Mouse (Mus musculus) left cerebral cortex, adult 18-20 months (tissue): ENCODE data around the gene Acsf2. TPM values are rescaled to one million over a fixed set of nuclear protein-coding genes. Genes with fewer than 3 reads are reported as not detected.

Experiments used
- DNase-seq, 2 experiments: peaks; one replicate each; pipeline ENCODE4 v3.0.0; 2021 to 2022; ENCODE audit warnings: low spot score in 2 of 2, mixed read lengths in 1 of 2
- total RNA-seq, 2 experiments: library from RNA; stranded (reverse); gene quantifications; 2 replicates each; pipeline ENCODE4 v1.2.3; 2021

Gene Acsf2
- total RNA-seq, 2 experiments from 2014 or later, result 14.1 to 14.9 TPM

DNA sequence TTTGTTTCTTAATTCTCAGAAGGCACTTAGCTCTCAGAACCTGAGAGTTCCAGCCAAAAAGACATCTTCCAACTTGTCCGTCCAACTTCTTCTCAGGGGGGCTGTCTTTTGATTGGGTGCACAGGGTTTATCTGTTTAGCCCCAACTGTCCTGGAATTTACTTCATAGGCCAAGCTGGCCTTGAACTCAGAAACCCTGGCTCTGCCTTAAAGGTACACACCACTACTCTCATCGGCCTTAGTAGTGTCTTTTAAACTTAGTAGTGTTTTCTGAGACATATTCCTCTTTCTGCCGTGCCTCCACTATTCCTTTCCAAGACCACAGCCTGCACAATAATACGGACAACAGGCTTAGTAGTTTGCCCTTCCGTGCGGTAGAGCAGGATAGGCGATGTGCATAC is 1.2 kb downstream of the Acsf2 start:
- DNase-seq, result no peak

DNA sequence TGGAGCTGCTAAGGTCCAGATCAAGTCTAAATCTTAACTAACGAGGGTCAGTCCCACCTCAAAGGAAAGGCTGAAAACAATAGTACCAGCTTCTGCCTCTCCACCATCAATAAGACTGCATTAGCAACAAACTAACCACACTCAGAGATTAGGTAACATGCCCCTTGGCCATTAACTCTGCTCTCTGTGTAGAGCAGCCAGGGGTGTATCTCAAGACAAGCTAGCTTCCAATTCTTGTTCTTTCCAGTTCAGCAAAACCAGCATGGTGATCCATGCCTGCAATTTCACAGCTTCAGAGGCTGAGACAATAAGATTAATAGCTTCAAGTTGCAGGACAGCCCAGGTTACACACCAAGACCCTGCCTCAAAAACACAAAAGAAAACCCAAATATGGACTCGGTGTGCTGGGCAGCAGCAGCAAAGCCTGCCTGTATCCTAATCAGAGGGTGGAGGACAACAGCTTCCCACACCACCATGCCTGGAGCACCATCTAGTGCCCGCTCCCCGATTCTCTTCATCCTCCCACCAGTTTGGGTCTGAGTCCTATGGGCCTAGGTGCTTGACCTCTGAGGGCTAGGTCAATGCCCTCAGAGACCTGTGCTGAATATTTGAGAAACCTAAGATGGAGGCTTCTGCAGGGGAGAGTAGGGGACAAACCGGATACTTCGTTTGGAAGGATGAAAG is 3.1 kb downstream of the Acsf2 start:
- no peak for DNase-seq

DNA sequence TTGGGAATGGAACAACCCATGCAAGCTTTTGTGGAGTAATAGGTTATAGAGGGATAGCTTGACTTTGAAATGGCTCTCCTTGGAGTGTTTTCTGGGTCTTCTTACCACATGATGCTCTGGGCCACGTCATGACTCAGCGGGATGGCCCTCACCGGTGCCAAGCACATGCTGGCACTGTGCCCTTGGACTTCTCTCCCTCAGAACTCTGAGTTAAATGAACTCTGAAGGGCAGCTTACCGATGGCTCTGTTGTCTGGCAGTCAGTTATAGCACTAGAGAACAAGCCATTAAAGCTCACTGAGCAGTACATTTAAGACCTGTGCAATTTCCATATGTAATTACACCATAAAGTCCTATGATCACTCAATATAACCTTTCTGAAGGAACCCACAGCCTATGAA is 4.4 kb downstream of the Acsf2 start:
- no peak for DNase-seq

DNA sequence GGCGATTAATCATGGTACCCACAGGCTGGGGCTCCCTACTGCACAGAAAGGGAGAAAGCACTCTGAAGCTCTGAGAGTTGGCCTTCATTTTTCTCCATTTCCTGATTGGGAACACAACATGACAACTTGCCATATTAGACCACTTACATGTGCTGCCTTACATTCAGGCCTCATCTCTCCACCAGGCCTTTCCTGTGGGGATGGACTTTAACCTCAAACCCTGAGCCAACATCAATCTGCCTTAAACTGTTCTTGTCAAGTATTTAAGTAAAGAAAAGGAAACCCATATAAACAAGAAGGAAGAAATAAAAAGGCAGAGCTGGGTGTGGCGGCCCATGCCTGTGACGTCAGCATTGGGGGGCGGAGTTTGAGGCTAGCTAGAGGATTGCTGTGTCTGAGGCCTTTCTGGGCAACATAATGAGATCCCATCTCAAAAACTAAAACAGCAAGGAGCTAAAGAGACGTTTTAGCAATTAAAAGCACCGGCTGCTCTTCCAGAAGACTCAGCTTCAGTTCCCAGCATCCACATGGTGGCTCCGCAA is 5.3 kb downstream of the Acsf2 start:
- no peak for DNase-seq

DNA sequence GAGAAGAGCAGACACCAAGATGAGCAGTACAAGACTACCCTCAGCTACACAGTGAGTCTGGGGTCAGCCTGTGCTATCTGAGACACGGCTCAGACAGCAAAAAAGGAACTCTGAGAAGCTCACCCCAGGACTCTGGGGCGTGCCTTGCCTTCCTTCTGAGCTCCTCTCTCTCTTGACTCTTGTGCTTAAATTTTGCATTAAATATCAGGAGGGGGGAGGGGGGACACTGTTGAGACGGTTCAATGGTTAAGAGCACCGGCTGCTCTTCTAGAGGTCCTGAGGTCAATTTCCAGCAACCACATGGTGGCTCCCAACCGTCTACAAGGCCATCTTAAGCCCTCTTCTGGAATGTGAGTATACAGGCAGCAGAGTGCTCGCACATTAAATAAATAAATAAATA is 14.2 kb downstream of the Acsf2 start:
- no peak for DNase-seq

DNA sequence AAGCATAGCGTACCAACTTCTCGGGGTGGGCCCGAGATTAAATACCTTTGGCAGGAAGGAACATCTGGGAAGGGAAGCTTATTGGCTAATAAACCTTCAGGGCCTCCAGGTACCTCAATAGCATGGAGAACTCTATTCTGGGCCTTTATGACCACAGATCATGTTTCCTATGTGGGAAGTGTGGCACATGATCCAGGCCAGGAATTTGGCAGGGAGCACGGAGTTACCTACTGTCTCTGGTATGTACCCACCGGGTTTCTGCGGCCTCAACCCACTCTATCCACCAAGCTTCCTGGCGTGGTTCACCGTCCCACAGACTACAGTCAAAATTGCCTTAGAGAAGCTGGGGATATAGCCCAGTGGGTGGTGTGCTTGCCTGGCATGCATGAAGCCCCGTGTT is 16.6 kb downstream of the Acsf2 start:
- no peak for DNase-seq

DNA sequence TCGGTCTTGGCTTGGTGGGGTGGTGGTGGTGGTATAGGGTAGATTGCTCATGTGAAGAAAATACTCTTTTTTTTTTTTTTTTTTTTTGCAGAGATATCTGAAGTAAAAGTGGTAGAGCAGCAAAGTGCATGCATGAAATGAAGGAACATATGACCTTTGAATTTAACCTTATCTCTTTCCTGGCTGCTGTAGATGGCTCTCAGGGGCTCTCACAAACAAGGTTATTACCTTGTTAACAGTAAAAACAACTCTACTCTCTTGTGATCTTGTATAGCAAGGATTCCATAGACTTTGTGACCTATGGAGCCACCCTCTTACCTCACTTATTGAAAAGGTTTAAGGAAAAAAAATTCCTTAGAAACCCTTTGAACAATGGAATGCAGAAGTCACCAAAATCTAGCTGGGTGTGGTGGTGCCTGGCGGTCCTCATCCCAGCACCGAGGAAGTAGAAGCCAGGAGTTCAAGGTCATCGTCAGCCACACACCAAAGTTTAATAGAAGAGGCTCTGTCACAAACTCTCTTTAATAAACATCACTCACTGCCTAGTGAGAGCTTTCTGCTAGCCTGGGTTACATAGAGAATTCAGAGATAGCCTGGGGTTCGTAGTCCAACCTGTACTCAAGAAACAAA is 21.4 kb downstream of the Acsf2 start:
- DNase-seq, result no peak

DNA sequence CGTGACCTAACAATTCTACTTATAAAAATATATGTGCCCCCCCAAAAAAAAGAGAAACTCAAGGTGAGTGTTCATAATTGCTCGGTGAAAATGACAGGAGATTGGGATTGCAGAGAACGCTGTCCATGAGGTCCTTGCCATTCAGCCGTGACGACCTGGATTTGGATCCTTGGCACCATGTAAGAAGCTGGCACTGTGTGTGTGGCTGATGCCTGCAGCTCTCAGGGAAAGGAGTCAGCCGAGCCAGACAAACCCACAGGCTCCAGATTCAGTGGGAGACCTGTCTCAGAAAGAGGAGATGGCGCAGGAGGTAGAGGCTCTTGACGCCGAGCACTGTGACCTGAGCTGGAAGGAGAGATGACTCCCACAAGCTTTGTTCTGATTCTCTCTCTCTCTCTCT is 25.3 kb downstream of the Acsf2 start:
- DNase-seq, result no peak

DNA sequence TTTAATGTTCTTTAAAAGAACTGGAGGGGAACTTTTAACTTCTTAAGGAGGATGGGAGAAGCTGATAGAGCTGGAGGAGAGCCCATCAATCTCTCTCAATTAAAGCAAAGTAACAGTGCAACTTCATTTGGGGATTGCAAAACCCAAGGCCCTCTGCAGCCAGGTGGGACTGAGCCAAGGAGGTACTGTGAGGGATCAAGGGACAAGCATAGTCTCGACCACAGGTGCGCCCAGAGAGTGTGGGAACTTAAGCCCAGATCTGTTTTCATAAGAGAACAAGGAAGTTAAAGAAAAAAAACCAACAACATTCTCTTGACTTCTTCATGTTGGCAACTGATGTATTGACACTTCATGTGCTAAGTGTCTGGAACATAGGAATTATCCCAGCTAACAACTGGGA is 26.6 kb downstream of the Acsf2 start:
- DNase-seq, result no peak

DNA sequence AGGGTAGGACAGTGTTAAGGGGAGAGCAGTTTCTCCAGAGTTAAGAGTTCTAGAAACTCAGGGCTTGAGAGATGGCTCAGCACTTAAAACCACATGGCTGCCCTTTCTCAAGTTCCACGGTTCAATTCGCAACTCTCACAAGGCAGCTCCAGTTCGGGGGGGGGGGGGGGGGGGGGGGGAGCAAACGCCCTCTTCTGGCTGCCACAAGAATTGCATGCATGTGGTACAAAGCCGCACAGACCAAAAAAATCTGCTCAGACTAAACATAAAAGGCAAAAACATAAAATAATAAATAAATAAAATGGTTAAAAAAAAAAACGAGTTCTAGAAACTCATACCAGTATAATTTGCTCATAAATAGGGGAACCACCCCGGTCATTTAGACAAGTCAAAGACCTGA is 27.1 kb downstream of the Acsf2 start:
- no peak for DNase-seq

DNA sequence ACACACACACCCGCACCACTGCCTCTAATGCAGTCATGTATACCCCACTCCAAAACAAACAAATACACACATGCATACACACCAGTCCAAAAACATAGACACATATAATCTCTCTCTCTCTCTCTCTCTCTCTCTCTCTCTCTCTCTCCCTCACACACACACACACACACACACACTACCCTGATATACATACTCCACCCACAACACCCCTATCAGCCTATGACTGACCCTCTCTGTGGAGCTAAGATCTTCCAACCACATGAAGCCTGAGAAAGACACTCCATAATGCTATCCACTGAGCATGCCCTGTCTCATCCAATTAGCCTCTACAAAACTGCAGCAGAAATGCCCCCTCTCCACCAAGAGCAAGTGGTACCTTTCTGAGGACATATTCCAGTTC is 29.8 kb downstream of the Acsf2 start:
- no peak for DNase-seq

DNA sequence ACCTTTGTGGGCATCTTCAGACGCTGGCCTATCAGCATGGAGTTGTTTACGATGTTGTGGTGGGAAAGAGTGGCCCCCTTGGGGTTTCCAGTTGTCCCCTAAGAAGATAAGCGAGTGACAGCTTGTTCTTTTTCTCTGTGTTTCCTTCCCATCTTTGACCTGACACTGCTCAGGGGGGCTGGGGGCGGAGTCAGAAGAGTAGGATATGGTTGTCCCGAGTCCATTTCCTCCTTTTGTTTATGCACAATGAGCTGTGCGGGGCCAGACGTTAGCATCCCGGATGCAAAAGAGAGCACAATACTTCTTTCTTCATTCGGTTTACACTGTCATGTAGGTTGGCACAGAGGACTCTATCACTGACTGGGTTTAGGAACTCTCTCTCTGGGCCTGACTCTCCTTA is 31.1 kb downstream of the Acsf2 start:
- DNase-seq, result no peak

DNA sequence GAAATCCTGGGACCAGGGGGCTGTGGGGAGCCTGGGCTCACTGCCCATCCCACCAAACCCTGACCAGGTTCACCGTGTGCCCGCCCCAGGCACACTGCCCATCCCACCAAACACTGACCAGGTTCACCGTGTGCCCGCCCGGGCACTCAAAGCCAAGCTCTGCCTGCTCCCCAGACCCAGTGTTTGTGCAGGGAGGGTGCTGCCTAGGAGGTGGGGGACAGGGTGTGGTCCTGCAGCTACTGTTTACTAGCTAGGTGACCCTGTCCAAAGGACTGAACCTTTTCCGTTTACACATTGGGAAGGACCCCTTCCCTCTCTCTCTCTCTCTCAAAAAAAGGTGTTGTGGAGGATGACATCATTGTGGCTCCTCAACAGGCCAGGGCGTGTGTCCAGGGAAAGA is 34.3 kb downstream of the Acsf2 start:
- no peak for DNase-seq

DNA sequence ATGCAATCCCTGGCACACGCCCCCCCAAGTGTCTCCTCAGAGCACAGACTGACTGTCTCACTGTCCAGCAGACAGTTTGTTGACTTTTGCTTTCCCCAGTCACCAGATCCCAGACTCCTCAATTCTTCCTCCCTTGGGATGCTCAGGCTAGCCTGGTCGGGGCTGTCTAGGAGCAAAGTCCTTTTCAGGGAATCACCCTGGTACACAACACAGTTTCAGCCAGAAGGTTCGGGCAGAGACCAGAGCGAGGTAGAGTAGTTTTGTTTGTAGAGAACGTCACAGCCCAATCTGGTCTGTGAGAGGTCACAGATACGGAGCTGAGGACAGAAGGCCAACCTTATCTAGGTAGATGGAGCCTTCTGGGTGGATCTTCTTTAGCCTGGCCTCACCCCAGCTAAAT is 35.1 kb downstream of the Acsf2 start:
- no peak for DNase-seq

DNA sequence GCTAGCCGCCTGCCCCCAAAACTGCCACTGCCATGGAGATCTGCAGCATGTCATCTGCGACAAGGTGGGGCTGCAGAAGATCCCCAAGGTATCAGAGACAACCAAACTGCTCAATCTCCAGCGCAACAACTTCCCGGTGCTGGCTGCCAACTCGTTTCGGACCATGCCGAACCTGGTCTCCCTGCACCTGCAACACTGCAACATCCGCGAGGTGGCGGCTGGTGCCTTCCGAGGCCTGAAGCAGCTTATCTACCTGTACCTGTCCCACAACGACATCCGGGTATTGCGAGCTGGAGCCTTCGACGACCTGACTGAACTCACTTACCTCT is 36.6 kb downstream of the Acsf2 start:
- no peak for DNase-seq

DNA sequence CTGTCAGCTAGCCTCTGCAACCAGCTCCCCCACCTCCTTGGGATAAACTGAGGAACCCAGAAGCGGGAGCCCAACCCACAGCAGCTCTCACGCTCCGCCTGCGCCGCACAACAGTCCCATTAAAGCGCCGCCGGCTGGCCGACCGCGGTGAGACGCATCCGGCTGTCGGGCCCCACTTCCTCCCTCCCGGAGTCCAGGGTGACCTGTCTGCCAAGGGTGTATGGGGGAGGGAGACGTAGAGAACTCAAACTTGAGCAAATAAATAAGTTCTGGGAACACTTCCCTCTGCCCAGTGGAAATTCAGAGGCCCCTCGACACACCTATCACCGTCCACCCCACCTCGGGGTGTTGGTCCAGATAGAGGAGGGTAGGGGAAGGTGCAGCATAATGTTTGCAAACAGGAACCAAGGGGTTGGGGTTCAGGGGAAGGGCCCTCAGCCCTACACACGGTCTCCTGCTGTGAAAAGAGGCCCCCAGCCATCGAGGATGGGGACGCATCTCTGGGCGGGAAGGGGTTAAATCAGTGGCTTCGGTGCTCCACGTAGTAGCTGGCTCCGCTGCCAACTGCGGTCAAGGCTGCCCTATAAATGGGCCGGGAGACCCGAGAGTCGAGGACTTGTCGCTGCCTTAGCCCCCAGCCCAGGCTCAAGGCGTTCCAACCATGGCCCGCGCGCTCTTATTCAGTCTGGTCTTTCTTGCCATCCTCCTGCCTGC is 37.1 kb downstream of the Acsf2 start, which contains the start of gene Chad:
TSS of gene Chad (plus strand) at position 611 of the 714 bp plus-strand sequence.
- DNase-seq, result no peak

DNA sequence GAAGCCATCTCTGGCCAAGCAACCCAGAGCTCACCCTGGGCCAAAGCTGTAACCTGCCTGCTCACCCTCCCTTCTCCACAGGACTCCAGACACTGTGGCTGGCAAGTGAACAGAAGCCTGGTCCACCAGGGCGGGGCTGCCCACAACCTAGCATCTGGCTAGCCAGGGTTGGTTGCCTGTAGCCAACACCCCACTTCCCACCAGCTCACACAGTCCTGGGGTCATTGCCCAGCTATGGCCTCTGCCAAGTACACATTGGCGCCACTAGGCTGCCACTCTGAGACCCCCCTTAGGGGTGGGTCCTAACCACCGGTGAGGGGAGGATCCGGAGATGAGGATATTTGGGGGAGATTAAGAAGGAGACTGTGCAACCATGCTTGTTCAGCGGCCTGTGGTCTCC is 37.9 kb downstream of the Acsf2 start:
- no peak for DNase-seq

DNA sequence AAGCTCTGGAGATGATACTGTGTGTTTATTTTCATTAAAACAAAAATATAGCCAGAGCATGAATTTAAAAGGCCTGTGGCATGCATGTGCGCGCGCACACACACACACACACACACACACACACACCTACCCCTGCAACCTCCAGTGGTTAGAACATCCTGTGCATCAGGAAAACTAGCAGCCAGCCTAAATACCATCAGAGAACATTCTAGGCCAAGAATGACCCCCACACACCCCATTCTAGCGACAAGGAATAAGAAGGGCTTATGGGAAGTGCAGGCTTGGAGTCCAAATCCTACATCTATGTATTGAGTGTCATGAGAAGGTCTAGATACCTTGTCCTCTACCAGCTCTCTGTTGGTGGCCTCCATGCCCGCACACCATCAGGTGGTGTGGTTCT is 38.3 kb downstream of the Acsf2 start:
- no peak for DNase-seq

DNA sequence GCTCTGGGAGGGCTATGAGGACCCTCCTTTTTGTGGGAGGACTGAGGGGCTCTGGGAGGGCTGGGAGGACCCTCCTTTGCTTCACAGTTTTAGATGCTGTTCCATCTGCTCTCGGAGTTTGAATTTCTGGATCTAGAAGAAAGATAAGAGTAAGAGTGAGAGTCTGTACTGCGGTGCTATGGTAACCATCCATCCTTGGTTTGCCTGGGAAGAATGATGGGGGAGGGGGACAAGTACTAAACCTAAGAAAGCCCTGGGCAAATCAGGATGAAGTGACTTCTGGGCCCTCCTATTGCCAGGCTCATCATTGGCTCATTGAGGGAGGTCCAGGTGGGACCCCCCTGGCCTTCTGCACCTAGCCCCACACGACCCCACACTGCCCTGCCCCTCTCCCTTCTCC is 43.4 kb downstream of the Acsf2 start:
- DNase-seq, result no peak

DNA sequence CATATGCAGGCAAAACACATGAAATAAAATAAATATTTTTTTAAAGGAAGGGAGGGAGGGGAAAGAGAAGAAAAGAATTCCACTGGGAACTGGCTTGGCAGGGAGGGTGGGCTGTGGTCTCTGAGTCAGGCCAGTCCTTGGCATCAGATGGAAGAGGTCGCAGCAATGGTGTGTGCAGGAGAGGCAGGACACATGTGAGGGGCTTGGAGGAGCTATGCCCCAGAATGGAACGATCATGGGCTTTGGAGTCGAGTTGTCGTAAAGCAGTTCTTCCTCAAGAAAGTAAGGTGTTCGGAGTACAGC is 51.3 kb downstream of the Acsf2 start:
- no peak for DNase-seq

DNA sequence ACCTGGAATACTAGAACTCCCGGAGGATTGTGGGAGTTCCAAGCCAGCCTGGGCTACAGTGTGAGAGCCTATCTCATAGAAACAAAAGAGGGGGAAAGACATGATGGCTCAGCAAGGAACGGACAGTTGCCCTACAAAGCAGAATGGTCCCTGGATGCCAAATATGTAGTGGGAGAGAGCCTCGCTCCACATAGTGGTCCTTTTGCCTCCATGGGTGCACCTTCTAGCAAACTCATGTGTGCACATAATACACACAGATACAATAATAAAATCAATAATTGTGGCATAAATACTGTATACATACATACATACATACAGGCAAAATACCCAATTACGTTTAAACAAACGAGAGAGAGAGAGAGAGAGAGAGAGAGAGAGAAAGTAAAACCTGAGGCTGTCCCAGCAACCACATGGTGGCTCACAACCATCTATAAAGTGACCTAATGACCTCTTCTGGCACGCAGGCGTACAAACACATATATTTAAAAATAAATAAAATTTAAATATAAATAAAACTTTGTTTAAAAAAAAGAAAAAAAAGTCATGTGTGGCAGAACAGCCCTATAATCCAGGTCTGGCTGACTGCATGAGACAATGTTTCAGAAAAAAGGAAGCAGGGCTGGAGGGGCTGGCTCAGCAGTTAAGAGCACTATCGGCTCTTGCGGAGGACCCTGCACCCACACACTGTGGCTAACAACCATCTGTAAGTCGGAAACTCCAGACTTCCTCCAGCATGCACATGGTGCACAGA is 51.8 kb downstream of the Acsf2 start:
- no peak for DNase-seq
